Mouse (Mus musculus) layer of hippocampus, adult 9-10 months (tissue): ENCODE data around the gene Hmgn1.
"Not testable (repeated sequence)": the region's sequence is repeated elsewhere in the genome, so short reads cannot be mapped to it uniquely, and the experiment has no call there.

ENCODE experiments used
- DNase-seq: peaks from one replicate; pipeline ENCODE4 v3.0.0; 2022; ENCODE audit warnings: low spot score

The Hmgn1 gene

DNA sequence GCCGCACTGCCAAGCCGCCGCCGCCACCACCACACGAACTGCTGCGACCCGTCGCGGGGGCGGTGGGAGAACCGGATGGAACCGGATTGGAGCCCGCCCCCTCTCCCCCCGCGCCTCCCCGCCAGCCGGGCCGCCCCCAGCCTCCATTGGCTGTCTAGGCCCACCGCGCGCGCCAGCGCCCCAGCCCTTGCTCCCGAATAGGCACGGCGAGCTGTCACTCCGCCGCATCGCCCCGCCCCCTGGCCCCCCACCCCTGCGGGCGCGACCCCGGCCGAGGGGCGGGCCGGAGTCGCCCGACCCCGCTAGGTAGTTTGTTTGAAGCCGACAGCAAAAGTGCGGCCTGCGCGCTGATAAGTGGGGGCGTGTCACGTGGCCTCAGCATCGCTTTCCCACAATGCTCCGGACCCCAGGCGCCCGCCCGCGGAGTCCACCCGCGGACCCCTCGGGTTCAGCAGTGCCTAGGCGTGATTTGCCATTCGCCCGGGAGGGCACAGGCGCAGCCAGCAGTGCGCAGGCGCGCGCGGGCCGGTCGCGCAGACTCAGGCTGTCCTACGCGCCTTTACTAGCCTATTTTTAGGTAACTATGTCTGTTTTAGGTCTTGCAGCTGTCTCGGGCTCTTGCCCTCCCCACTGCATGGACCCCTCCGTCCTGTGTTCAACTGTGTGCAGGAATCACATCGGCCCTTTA lies at the start of gene Hmgn1:
Gene Hmgn1 (minus strand): TSS at position 73 of the 688 bp plus-strand sequence.
- peak; percentile 90 for DNase-seq

DNA sequence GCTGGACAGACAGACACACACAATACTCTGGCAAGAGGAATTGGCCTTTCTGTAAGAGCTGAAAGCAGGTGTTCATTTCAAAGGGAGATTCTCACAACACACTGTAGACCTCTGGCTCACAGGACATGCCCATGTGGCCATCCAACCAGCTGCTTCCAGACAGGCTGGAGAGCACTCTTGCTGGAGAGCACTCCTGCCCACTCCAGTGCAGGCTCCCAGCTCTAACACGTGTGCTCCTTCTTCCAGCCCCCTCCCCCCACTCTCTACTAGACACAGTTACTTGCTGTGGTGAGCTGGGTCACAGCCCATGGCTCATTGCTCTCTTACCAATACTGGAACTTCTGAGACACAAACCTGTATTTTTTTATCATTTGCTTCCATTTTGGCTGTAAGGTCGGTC lies 47.9 kb upstream of the Hmgn1 start:
- DNase-seq = no peak

DNA sequence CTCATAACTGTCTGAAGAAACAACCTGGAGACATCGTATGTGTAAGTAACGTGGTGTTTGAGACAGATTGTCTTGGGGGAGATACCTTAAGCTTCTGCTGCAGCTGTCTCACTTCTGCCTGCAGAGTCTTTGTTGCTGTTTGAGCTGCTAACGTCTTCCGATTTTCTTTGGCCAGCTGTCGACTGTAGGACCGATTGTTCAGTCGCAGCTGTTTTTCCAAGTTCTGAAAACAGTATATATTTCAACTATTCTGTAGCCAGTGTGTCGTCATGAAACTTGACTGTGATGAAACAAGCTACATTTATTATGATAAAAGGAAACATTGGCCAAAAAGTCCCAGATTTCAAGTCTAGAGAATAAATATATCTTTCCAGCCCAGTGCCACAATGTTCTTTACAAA lies 46.1 kb upstream of the Hmgn1 start:
- no peak for DNase-seq

DNA sequence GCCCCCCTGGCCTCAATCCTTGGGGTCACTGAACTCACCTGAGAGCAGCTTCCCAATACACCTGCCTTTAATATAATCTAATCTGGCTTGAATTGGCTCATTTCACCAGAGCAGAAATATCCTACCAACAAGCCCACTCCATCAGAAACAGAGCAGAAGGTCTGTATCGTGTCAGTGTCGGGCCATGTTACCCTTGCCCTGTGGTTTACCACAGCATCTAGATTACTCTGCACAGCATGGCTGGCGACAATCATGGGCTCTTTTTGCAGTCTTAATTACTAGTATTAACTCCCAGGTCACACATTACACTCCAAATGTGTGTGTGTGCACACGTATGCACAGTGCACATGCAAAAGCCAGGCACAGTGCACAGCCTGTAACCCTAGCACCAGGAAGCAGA lies 41.3 kb upstream of the Hmgn1 start:
- DNase-seq = no peak

DNA sequence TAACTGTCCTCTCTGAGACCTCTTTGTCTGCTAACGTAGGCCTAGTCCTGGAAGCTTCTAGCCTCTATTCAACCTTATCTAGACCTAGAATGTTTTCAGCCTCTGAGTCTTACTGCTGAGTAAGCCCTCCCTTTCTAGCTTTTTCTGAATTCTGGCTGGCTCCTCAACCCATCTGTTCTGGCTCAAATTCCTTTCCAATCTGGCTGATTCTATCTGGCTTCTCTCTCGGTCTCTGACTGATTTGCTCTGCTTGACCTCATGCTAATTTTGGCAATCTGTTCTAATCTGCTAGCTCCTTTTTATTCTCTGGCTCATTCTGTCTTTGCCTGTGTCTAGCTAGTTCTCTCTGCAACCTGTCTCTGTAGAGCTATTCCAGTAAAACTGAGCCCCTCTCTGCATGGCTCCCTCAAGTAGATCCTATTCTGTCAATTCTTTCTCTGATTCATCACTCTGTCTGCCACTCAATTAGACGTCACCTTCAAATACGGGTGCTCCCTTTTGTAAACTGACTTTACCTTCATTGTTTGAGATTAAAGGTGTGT lies 38.3 kb upstream of the Hmgn1 start:
- no peak for DNase-seq

DNA sequence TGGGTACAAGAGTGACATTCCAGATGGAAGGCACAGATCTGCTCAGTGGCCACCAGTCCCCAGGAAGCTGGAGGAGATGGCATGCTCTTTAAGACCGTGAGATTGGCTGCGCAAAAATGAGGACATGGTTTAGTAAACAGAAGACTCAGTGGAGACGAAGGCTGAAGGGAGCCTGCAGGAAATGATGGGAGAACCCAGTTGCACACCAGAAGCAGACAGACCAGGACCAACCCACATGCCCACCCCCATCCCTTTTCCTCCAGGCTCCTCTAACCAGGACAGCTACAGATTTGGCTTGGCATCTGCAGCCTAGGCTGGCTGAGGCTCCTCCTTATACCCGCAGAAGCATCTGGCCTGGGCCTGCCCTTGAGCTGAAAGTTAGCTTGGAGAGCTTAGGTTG lies 33.8 kb upstream of the Hmgn1 start:
- no peak for DNase-seq

DNA sequence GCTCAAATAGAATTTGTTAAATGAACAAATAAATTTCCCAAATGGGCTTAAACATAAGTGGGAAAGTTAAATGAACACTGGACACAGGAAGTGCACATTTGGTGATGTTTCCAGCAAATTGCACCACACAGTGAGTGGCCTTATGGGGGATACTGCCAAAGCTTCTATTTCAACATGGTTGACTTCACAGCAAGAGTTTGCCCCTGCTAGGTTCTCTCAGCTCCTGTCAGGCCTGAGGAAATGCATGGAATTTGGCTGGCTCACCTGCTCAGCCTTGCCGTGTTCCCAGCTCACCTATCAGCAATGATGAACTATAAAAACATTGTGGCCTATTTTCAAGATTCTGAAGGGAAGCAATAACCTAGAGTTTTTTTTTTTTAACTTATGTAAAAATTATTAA lies 33.4 kb upstream of the Hmgn1 start:
- no peak for DNase-seq

DNA sequence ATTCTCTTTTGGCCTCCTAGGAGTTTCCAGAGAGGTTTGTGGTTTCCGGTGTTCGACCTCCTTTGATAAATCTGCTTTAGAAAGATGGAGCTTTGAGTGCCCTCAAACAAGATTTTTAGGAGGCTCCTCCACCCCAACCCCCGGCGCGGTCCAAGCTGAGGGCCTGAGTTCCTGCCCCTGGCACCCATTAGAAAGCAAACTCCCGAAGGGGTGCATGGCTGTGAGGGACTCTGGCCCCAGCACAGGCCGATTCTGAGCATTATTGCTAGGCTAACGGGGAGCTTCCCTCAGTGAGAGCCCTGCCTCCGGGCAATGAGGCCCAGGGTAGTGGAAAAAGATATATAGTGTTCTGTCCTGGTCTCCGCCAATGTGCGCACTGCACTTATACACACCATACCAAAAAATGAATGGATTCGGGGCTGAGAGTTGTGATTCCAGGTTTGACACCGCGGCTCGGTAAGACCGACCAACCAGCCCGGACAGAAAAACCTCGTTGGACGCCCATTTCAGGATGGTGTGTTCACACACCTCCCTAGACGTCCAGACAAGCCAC lies 32.3 kb upstream of the Hmgn1 start:
- DNase-seq = no peak

DNA sequence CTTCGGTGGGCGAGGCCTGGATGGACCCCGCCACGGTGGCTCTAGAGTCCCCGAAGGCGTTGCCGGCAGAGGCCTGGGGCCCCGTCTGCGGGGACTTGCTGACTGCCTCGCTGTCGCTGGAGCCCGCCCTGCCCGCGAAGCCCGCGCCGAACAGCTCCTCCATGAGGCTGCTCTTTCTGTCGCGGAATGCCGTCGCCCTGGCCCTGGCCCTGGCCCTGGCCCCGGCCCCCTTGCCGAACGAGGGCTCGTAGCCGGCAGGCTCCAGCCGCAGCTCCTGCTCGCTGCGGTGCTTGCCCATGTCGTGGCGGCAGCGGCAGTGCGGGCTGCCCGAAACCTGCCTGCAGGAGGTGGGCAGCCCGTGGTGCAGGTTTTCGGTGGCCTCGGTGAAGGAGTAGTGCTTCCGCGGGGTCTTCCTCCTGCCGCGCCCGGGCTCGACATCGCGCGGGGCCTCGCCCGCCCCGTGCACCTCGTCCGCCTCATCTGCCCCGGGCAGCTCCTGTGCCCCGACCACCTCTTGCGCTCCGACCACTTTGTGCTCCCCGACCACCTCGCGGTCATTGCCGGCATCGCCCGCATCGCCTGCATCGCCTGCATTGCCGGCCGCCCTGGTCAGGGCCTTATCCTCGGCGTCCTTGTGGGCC lies 31.7 kb upstream of the Hmgn1 start:
- no peak for DNase-seq

DNA sequence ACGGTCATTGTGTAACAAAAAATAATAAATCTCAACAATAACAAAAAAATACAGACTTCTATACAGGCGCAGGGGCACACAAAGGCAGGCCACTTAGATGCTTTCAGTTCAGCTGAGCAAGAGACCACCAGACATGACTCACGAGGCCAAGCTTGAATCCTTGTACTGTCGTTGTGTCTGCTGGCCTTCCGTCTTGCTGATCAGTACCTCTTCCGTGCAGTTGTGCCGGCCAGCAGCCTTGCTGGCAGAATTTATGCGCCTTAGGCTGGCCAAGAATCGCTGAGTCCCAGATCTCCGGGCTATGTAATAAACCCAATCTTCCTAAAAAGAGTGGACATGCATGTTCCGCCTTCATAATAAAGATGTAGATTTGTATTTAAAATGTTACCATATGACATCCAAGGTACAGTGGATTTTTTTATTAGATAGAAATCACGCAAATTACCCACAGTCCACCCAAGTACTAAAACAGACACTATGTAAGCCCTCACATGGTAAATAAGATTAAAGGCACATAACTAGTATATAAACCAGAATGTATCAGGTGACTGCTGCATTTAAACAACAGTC lies 31.1 kb upstream of the Hmgn1 start:
- DNase-seq = no peak

DNA sequence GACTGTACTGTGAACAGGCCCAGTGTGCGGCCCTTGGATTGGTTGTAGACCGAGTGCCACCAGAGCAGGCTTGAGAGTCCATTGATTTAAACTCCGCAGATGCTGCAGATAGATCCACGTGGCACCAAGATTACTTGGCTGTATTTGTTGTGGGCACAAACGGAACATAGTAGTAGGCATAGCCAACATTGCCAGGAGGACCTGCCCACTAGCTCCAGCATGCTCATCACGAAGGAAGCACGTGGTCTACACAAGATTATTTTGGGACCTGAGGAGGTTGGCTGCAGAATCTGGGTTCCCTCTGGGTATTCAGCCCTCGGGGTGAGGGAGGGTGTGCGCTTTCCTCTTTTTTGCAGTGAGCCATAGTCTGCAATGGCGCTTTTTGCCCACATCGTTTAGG lies 29.6 kb upstream of the Hmgn1 start:
- DNase-seq = no peak

DNA sequence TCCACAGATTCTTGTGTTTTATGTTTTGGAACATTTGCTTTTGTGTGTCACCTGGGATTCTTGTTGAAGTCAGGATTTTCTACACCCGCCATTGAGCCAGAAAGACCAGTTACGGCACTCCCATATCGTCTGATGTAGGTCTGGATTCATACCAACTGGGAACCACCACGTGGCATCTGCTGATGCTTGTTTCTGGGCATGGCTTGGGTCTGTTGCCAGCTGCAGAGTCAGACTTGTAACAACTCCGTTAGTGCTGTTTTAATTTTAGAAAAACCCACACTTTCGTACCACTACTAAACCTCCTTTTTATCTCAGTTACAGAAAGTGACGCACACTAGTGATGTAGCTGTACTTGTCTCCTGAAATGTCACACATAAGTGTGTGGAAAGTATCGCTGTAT lies 28.5 kb upstream of the Hmgn1 start:
- DNase-seq = peak; percentile 56

DNA sequence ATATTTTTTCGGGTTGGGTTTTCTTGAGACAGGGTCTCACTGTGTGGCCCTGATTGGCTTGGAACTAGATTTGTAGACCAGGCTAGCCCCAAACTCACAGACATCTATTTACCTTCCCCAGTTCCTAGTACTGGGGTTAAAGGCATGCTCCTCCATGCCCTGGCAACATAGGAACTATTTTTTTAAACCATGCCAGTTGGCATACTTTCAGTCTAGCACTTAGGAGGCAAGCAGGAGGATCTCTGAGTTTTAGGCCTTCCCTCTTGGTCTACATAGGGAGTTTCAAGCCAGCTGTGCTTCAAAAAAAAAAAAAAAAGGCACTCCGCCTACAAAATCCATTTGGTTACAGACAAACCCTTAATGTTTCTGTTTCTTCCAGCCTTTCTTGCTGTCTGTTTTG lies 26.9 kb upstream of the Hmgn1 start:
- no peak for DNase-seq

DNA sequence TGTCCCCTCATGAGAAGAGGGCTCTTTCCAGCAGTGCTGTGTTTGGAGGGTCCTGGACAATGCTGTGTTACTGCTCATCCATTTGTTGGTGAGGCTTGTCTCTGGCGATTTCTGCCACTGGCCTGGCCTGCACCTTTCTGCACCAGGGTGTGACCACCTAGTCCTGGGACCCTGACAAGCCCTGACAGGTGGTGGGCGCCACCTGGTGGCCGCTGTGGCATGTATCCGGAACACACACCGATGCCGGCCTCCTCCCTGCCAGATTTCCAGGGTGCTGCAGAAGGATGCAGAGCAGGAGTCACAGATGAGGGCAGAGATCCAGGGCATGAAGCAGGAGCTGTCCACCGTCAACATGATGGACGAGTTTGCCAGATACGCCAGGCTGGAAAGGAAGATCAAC lies 24.0 kb upstream of the Hmgn1 start:
- DNase-seq = no peak

DNA sequence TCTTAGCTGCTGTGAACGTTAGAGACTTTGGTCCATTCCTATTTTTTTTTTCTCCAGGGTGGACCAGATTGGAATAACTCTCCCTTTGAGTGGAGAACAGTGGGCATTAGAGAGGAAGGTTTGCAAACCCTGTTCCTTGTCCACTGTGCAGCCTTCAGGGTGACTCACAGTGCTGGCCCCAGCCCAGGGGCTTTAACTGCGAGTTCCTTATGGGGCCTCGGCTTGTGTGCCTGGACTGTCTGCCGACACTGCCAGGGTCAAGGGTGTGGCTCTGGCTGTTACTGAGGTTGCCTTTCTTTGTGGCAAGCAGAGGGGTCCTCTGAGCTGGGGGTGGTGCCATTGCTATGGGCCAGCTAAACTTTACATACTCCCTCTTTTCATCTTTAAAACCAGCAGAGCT lies 23.5 kb upstream of the Hmgn1 start:
- DNase-seq = no peak

DNA sequence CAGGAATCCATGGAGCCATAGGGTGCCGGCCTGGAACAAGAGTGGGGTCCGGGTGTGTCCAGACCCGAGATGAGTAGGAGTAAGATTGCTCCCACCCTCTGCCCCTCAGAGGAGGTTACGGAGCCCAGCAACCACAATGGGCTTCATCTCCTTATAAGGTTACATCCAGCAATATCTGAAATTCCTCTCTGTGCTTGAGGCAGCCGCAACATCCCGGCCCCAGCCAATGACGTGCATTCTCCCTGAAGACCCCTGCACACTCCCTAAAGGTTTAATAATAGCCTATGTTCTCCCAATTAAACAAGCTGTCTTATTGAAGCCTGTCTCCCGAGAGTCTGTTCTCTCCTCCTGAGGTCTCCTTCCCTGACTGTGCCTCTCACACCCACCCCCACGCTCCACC lies 21.8 kb upstream of the Hmgn1 start:
- no peak for DNase-seq

DNA sequence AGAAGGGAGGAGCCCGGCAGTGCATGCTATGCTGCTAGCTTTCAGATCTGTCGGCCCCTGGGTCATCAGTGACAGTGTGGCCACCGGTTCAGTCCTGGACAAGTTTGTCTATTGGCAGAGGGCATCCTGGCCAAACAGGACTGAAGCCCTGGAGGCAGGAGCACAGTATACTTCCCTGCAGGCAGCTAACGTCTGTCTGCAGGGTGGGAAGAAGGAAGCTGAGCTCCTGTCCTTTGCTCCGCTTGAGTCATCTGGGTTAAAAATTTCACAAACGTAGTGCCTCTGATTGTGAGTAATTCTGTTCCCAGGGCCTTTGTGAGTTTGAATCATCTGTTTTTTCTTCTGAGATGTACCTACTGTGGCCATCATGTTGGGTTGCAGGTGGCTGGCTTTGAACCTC lies 21.3 kb upstream of the Hmgn1 start:
- DNase-seq = no peak

DNA sequence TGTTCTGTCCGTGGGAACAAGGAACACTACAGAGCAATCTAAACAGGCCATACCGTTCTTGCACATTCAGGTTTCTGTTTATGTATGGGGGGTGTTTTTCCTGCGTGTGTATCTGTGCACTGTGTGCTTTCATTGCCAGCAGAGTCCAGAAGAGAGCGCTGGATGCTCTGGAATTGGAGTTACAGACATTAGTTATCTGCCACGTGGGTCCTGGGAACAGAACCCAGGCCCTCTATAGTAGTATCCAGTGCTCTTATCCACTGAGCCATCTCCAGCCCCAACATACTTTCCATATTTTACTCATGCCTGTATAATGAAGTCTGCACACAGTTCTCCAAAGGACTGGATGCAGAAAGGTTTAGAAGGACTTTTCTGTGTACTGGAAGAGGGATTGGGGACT lies 18.3 kb upstream of the Hmgn1 start:
- no peak for DNase-seq

DNA sequence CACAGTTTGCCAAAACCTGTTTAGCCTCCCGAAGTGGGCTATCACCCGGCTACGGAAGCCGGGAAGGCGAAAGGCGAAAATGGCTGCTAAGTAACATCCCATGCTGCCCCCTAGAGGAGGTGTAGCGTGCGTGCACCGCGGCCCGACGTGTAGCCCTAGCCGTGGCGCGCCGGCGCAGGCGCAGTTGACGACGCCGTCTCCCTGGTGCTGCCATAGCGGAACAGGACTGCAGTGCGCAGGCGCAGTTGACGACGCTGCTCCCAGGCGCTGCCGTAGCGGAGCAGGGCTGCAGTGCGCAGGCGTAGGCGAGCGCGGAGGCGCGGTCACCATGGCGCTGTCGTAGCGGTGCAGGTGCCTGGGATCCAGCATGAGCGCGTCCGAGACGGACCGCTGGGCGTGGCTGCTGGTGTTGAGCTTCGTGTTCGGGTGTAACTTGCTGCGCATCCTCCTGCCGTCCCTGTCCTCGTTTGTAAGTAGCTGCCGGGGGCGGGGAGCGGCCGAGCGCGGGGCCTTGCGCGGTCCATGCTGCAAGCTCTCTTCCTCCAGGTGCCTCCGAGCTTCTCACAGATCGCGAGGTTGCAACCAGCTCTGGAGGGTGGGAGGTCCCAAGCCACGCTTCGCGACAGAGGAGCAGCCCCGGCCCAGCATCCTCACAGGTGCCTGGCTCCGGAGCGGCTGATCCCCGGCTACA lies 17.7 kb upstream of the Hmgn1 start, which contains the start of gene Wrb:
Gene Wrb (plus strand): TSS at position 298 of the 691 bp plus-strand sequence.
- DNase-seq = peak; percentile 100

DNA sequence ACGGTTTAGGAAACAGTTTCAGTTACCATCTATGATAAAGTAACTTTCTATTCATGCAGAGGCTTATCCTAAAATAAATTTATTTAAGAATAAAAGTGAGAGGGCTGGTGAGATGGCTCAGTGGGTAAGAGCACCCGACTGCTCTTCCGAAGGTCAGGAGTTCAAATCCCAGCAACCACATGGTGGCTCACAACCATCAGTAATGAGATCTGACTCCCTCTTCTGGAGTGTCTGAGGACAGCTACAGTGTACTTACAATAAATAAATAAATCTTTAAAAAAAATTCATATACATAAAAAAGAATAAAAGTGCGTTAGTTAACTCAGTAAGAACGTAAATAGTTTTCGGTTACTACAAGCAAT lies 17.2 kb upstream of the Hmgn1 start:
- not testable (repeated sequence) for DNase-seq

DNA sequence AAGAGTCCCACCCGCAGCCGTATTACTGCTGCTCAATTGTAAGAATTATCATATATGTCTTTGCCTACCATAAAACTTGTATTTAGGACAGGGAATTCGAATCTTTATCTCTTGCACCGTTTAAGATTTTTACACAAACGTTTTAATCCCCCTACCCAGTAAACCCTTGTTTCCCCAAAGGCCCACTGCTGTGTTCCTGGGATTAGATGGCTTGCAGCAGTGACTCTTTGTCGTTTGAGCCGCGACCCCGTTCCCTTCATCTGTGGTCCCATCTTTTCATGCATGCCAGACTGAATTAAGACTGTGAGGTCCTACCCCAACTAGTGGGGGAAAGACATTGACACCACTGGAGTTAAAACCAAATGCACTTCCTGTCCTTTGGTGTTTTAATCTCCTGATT lies 937 bp upstream of the Hmgn1 start:
- no peak for DNase-seq

DNA sequence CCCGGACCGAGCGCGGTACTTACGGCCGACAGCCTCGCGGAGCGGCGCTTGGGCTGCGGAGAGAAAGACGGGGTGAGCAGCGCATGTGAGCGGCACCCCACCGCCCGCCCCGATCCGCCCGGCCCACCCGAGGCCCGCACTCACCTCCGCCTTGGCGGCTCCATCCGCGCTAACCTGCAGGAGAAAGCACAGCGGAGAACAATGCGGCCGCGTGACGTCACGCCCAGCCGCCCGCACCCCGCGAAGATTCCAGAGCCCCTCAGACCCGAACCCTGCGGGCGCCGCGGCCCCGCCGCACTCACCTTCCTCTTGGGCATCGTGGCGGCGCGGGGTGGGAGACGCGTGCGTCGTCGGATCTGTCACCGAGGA lies 257 bp downstream of the Hmgn1 start:
- no peak for DNase-seq

DNA sequence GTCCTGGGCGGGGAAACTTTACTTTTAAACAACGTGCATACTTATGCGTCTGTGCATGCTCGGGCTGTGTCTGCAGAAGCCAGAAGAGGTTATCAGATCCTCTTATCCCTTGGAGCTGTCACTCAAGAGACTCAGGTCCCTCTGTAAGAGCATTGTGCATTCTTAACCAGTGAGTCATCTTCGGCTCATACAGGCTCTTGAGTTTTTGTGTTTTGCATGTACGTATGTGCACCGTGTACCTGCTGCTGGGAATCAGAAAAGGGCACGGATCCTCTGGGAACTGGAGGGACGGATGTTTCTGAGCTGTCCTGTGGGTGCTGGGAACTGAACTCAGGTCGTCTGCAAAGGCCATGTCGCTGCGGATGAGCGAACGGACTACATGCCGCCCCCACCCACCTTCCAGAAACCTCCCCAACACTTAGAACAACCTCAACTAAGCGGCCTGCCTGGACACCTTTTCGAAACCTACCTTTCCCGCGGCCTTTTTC lies 801 bp downstream of the Hmgn1 start:
- no peak for DNase-seq
